Mouse (Mus musculus) heart, embryonic 10.5 days (tissue): ENCODE data around the gene Gm5447. TPM values are rescaled to one million over a fixed set of nuclear protein-coding genes. Genes with fewer than 3 reads are reported as not detected.

Source experiments
- polyA plus RNA-seq: library from polyadenylated mRNA; unstranded; fragments of >200 nt; fragmentation: Nextera tagmentation; extraction: Ambion mirVana; gene quantifications from 2 replicates; pipeline ENCODE4 v1.2.1, GENCODE M21; 2016

Gene Gm5447
- polyA plus RNA-seq, 1 experiment from 2014 or later, result 0.11 TPM

Other genes with a start within 250 kb of the Gm5447 start
- 0.04 and 0.15 TPM in 2 replicates for gene Irf4, start 225.0 kb upstream of the Gm5447 start, polyA plus RNA-seq
- 0.11 and 0.12 TPM in 2 replicates for gene Hus1b, start 26.4 kb upstream of the Gm5447 start, polyA plus RNA-seq
- gene Exoc2, start 111 bp upstream of the Gm5447 start, polyA plus RNA-seq, result 26.4 and 31.0 TPM in 2 replicates